Mouse (Mus musculus) right cerebral cortex, postnatal 25 days (tissue): Measurements from ENCODE around the gene Slc4a10.
A peak's percentile ranks its signal among the peaks of the same experiment; 100 is the strongest.

ENCODE experiments used
- DNase-seq: peaks from one replicate; pipeline ENCODE4 v3.0.0; 2022

Slc4a10 gene

GRCm38 (mm10) chr2:62355766-62356165, 309.5 kb downstream of the Slc4a10 start:
- DNase-seq, result no peak

GRCm38 (mm10) chr2:62356606-62357005, 310.3 kb downstream of the Slc4a10 start:
- no peak for DNase-seq

- DNase-seq, result peak; percentile 47
Observed at GRCm38 (mm10) chr2:62357259-62357658, 311.0 kb downstream of the Slc4a10 start.

DNA sequence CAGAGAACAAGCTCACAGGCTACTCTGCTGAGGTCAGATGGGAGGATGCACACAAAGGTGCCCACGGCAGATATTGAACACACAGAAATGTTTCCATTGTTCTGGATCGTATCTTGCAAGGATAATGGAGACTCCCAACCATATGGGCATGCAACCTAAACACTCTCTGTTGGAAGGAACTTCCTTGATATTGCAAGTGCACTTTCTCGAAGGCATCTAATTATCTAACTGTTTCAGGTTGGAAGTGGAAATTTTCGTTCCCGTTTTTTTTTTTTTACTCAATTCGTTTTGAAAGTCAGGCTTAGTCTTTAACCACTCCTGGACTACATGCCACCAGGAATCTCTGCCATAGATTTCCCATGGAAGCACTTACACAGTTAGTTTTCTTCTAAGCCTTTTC, 314.6 kb downstream of the Slc4a10 start:
- no peak for DNase-seq

DNA sequence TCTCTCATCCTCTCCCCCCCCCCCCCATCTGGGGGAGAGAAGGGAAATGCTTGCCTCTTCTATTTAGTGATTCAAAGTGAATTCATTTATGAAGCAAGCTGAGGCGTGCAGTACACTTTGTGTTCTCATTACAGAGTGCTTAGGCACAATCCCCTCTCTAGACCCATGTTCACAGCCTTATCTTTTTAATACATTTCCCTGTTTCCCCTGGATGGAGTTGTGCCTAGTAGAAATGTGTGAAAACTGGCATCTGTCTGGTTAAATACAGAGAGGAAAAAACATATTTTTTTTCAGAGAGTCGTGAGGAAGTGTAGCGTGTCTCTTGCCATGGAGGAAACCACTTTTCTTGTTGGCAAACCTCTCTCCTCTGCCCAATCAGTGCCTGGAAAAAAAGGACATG, 315.3 kb downstream of the Slc4a10 start:
- no peak for DNase-seq

DNA sequence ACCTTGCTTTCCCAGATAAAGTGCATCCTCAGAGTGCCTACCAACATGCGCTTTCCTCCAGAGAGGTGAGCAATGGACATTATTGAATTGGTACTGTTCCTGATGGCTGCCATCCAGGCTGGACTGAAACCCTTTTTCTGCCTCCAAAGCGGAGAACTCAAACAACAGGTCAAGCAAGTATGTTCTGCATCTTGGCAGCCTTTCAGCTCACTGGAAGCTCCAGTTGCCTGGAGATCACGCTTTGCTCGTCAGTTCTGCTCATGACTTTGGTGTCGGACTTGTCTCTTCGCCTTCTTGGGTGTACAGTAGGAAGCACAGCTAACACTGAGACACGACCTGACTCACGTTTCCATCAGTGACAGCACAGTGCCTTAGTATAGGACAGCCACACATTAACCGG, 315.9 kb downstream of the Slc4a10 start:
- no peak for DNase-seq

GRCm38 (mm10) chr2:62363606-62364005, 317.3 kb downstream of the Slc4a10 start:
- DNase-seq, result no peak

- DNase-seq, result no peak
Observed at GRCm38 (mm10) chr2:62368349-62369053, 322.2 kb downstream of the Slc4a10 start.

GRCm38 (mm10) chr2:62370048-62370447, 323.8 kb downstream of the Slc4a10 start:
- no peak for DNase-seq

GRCm38 (mm10) chr2:62373692-62374091, 327.4 kb downstream of the Slc4a10 start:
- no peak for DNase-seq
